Mouse (Mus musculus): Measurements from ENCODE around the gene Sepsecs.

Sepsecs gene

DNA sequence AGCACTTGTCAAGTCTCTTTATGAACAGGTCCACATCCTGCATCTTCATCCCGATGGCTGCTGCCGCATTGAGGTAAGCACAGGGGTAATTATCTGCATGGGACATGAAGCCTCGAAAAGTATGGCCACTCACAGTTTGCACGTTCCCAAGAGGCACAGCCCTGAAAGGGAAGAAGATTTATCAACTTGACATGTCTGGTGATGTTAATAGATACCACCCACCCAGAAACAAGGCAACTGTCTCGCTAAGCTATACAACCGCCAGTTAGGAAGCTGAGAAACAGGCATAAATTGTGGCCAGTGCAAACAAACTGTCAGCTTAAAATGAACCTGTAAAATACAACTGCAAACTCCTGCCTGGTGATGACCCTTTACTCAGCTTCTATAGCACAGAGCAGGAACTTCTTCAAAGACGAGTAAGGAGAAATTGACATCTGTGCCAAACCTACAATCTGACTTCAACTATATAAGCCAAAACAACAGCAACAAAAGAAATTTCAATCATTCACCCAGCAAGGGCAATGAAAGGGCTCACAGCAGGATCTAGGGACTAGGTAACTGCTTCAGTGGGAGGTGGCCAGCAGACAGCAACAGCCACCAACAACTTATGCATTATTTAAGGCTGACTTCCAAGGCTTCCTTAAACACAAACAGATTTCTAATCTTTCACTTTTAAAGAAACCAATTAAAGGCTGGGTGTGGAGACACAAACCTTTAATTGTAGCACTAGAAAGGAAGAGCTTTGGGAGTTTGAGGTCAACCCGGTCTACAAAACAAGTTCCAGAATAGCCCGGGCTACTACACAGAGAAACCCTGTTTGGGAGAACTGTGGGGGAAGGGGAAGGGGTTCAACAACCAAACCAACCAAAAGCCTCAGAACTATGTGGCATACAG is 25.3 kb downstream of the Sepsecs start:
- no peak for DNase-seq

DNA sequence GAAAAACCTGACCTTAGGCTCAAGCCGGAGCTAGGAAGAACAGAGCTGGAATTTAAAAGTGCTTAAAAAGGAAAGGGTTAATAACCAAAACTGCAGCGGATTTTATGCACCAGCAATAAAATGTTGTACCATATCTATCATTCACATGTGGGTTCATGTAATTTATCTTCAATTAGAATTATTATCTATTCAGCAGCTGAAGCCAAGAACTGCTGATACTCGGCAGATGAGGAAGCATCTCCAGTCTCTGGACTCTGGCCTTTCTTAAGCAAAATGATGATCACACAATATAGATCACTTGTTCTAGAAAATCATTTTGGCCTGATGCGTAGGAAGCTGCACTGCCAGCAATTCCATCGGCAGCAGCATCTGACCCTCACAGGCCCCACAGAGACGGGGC is 27.8 kb downstream of the Sepsecs start:
- DNase-seq = no peak

GRCm38 (mm10) chr5:52638916-52639315 is 30.6 kb downstream of the Sepsecs start:
- DNase-seq = no peak

DNA sequence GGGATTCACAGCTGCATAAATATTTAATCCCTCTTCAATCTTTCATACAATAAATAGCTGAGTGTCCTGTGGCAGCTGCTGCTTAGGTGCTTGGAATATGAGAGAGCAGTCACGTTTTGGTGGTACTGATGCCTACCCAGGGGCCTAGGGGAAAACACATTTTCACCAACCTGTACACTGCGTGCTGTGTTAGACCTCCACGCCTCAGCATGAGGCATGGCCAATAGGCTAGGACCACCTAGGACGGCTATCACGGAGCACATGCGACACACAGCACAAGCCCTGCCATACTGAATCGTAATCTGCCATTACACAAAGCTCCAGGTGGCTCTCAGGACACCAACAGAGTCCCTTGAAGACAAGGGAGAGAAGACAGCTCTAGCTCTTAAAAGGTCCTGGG is 31.5 kb downstream of the Sepsecs start:
- no peak for DNase-seq

DNA sequence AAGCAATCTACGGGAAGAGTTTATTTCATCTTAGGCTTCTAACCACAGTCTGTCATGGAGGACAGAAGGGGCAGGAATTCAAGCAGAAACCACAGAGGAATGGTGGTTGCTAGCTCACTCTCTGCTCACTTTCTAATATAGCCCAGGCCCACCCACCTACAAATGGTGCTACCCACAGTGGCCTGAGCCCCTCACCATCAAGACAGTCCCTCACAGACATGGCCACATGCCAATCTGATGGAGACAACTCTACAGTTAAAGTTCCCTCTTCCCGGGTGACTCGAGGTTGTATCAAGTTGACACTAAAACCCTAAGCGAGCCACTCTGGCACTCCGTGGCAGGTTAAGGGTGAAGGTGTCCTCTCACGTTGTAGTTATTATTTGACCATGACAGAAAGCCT is 32.6 kb downstream of the Sepsecs start:
- no peak for DNase-seq

GRCm38 (mm10) chr5:52636025-52636755 is 33.3 kb downstream of the Sepsecs start:
- no peak for DNase-seq

DNA sequence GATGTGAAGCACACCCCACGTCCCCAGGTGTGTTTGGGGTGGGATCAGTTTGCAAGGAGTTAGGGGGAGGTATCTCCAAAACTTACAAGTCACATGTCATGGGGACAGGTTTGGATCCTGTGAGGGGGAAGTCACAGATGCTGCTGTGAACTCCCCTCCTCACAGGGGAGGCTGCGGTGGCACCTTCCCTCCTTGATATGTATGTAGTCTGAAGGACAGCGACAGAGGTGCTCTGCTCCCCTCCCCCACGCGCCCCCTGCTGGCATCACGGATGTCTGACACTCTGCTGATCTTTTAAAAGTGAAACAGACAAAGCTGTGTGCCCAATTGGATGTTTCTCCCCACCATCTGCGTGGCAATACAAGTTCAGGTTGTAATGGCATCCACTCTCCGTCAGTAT is 35.5 kb downstream of the Sepsecs start:
- peak; percentile 26 to 81 for DNase-seq

DNA sequence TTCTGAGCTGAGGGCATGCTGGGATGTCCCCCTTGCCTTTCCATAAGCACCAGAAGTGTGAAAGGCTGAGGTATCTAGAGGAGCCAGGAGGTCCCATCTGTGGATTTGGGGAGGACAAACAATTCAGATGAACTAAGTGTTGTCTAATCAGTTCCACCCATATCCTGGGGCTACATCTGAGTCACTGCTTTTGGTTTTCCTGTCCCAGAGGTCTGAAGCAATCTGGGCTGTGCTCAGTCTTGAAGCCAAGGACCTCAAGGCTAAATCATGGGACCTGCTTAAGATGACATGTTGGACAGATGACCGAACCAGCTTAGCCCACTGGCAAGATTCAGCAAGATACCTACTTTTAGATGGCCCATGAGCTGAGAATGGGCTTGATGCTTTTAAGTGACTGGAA is 39.0 kb downstream of the Sepsecs start:
- DNase-seq = no peak

DNA sequence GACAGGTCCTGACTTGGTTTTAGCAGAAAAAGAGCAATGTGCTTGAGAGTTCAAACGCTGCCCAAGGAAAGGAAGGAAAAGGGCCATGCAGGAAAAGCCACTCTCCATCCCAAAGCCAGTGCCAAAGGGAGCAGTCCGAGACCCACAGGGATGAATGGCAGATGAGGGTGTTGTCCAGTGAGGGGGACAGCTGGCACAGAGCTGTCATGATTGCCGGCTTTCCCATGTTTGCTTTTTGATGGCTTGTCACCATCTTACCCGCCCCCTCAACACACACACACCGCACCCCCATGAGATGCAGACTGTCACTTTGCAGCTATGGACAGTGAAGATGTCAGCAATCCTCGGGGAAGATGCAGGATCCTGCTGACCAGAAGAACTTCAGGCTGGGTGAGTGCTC is 40.3 kb downstream of the Sepsecs start:
- DNase-seq = no peak

GRCm38 (mm10) chr5:52628783-52629182 is 40.7 kb downstream of the Sepsecs start:
- DNase-seq = no peak

- no peak for DNase-seq
These were observed 41.8 kb downstream of the Sepsecs start for GRCm38 (mm10) chr5:52627713-52628112.

- no peak for DNase-seq
These were observed 43.4 kb downstream of the Sepsecs start for GRCm38 (mm10) chr5:52626092-52626491.

DNA sequence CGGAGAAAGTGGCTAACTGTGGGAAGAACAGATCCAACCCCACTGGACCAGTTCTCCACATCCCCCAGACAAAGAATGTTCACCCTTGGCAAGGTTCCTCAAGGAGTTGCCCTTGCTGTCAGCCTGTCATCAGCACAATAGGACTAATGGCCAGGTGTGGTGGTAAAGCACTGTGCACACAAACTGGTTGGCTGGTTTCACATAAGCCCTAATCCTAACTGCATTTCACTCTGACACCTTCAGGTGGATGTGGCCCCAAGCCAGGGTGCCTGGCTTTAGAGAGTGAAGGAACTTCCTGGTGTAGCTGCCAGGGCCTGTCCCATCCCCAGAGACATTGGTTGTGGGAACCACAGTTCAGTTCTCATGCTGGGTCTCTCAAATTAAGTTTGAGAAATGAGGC is 44.6 kb downstream of the Sepsecs start:
- no peak for DNase-seq

- no peak for DNase-seq
These were observed 46.4 kb downstream of the Sepsecs start for GRCm38 (mm10) chr5:52623099-52623498.

- DNase-seq = peak in 1 of 2 experiments; percentile 25
These were observed 50.9 kb downstream of the Sepsecs start for GRCm38 (mm10) chr5:52618348-52619270.

DNA sequence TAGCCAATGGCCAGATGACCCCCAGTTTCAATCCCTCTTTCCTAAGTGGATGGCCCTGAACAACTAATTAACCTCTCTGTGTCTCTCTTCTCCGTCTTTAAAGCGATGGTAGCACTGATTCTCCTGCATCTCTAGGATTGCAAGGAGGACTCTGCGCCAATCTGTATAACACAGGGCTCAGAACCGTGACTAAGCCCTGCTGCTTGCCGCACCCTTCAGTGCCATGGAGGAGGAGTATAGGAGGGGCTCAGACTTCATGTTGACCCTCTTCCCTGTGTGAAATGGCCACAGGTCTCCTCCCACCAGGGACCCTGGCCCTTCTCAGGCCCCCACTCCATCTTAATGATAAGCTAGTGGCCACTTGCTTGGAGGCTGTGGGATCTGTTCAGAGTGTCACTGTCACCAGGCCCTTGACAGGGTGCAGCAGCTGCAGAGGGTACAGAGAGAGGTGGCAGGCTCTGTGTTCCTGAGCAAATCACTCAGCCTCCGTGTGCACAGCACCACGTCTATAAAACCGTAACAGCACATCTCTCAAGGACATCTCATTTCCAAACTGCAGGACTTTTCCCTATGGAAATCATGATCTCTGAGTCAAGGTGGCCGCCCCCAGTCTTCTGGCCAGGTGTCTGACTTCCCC is 51.7 kb downstream of the Sepsecs start:
- no peak for DNase-seq

GRCm38 (mm10) chr5:52616549-52616948 is 53.0 kb downstream of the Sepsecs start:
- no peak for DNase-seq

DNA sequence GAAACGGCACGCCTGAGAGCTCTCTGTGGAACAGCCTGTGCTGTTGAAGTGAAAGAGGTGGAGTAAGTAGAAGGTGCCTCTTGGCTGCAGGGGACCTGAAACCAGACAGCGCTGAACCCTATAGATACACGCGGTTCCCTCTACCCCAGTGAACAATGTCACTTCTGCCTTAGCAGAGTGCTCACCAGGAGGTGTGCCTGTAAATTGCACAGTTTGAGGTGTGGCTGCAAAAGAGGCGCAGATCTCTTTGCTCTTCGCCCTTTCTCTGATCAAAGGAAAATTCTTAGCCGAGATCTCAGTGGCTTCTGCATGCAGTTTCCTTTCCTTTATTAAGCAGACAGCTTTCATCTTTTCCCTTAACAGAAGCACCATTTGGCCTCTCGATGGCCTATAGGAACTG is 54.1 kb downstream of the Sepsecs start:
- DNase-seq = no peak

GRCm38 (mm10) chr5:52614686-52615085 is 54.8 kb downstream of the Sepsecs start:
- no peak for DNase-seq

DNA sequence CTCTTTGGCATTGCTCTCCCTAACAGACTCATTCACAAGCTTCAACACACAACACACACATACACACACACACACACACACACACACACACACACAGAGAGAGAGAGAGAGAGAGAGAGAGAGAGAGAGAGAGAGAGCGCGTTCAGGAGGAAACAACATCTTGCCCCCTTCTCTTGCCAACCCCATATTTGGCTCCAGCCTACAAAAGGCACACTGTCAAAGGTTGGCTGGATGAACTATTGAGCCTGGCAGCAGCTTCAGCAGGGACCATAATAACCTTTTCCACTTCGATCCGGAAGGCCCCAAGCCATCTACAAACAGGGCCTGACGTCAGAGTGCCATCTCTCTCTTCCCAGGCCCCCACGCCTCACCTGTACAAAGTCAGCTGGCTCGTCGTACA is 56.7 kb downstream of the Sepsecs start:
- DNase-seq = no peak

- no peak for DNase-seq
These were observed 58.1 kb downstream of the Sepsecs start for GRCm38 (mm10) chr5:52611315-52611895.

- no peak for DNase-seq
These were observed 59.2 kb downstream of the Sepsecs start for GRCm38 (mm10) chr5:52610306-52610705.

Data from kidney, postnatal 36 days (tissue).